Mouse (Mus musculus): ENCODE data around the gene Focad. TPM values are rescaled to one million over a fixed set of nuclear protein-coding genes. Genes with fewer than 3 reads are reported as not detected.

The Focad gene
- polyA plus RNA-seq, 1 experiment: 10.3 TPM

DNA sequence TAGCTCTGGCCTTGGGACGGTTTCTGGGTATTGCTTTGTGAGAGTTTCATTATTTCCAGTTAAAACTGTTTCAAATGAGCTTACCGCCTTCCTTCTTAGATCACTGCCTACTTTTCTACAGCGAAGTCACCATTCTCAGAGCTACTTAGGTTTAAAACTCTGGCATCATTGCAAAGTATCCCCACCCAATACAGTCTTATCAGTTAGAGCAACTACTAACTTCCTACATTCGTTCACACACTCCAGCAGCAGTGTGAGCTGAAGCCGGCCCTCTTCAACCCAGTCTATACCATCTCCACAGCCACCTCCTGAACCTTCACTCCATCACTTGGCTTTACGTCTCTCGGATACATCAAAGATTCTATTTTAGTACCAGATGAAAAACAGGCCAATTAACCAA lies 346.4 kb downstream of the Focad start:
- Histone ChIP-seq H3K27me3 (ENCODE audit: control insufficient read depth, insufficient read depth, insufficient read length) (no peaks in the 10 kb centered on the region), H3K79me2 (ENCODE audit: control insufficient read depth, insufficient read depth) (no peaks in the 10 kb centered on the region), H3ac (ENCODE audit: control insufficient read depth, insufficient read length, low read depth) (no peak overlapping the region), H3K36me3 (ENCODE audit: control insufficient read depth, insufficient read depth) (no peaks in the 10 kb centered on the region), H3K79me3 (ENCODE audit: low read depth) (no peaks in the 10 kb centered on the region), H3K4me3 (ENCODE audit: insufficient read depth, poor library complexity, severe bottlenecking) (no peak overlapping the region)
- TF ChIP-seq USF1 (IDR thresholded peaks at IDR 0.05; ENCODE audit: low read depth) (no peak), MAX (IDR thresholded peaks at IDR 0.05) (no peak), MYOD1 (IDR thresholded peaks at IDR 0.05; ENCODE audit: control insufficient read depth, insufficient read length, low read depth) (no peak), CTCF (IDR thresholded peaks at IDR 0.05; ENCODE audit: control insufficient read depth, insufficient read depth, insufficient read length) (no peak), CEBPB (IDR thresholded peaks at IDR 0.05; ENCODE audit: low read depth) (no peak), MYOG (IDR thresholded peaks at IDR 0.05; ENCODE audit: control insufficient read depth, extremely low read depth, insufficient read length) (no peak), FOSL1 (IDR thresholded peaks at IDR 0.05; ENCODE audit: insufficient read depth, low read length, poor library complexity, severe bottlenecking) (no peak)

DNA sequence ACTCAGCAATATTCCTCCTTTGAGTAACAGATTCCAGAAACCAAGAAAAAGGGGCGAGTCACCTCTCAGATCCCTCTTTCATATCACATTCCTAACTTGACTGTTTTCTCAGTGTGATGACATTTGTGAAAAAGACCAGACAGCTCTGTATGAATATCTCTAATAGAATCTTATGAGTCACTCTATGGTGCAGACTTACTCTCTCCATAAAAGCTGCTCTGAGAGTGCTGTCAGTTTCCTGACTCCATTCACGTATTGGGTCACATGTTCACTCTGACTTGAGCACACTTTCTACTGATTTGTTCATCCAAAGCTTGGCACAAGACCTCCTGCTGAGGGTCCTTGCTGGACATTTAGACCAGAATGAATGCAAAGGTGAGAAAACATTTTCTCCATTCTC lies 354.5 kb downstream of the Focad start:
- TF ChIP-seq CEBPB (IDR thresholded peaks at IDR 0.05; ENCODE audit: low read depth): no peak
- TF ChIP-seq MYOD1 (IDR thresholded peaks at IDR 0.05; ENCODE audit: control insufficient read depth, insufficient read length, low read depth): no peak
- TF ChIP-seq USF1 (IDR thresholded peaks at IDR 0.05; ENCODE audit: low read depth): peak; percentile 87
- TF ChIP-seq MAX (IDR thresholded peaks at IDR 0.05): no peak
- Histone ChIP-seq H3K79me2 (ENCODE audit: control insufficient read depth, insufficient read depth) (no peaks in the 10 kb centered on the region), H3K4me3 (ENCODE audit: insufficient read depth, poor library complexity, severe bottlenecking) (no peak overlapping the region), H3ac (ENCODE audit: control insufficient read depth, insufficient read length, low read depth) (no peak overlapping the region), H3K36me3 (ENCODE audit: control insufficient read depth, insufficient read depth) (no peaks in the 10 kb centered on the region), H3K27me3 (ENCODE audit: control insufficient read depth, insufficient read depth, insufficient read length) (no peaks in the 10 kb centered on the region), H3K79me3 (ENCODE audit: low read depth) (no peaks in the 10 kb centered on the region)

DNA sequence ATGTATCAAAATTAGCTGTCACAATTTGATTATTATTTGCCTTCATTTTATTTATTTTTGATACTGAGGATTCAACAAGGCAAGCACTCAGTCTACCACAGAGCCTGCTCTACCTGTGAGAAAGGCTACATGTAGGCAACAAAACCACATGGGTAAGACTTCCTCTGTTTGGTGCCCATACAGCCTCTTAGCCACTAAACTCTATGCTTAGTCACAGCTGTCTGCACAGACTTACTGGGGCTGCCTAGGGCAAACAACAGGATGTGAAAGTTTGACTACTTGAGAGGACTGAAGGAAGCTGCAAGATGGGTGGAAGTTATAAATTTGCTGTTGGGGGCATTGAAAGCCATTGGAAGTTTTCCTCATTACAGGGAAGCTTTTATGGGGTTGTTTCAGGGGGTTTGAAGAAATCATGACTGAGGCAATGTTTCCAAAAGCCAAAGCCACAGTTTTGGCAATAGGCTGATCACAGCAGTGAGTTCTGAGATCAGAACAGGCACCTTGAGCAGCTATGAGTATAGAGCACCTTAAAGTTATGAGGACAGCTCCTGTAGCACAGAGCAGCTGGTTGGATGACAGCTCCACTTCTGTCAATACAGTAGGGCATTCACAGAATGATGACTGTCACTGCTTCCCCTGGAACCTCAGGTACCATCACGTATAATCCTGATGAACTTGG lies 355.8 kb downstream of the Focad start:
- Histone ChIP-seq H3K79me3 (ENCODE audit: low read depth) (no peaks in the 10 kb centered on the region), H3K36me3 (ENCODE audit: control insufficient read depth, insufficient read depth) (no peaks in the 10 kb centered on the region), H3K27me3 (ENCODE audit: control insufficient read depth, insufficient read depth, insufficient read length) (no peaks in the 10 kb centered on the region), H3ac (ENCODE audit: control insufficient read depth, insufficient read length, low read depth) (no peak overlapping the region), H3K4me3 (ENCODE audit: insufficient read depth, poor library complexity, severe bottlenecking) (no peak overlapping the region), H3K79me2 (ENCODE audit: control insufficient read depth, insufficient read depth) (no peaks in the 10 kb centered on the region)
- TF ChIP-seq CTCF (IDR thresholded peaks at IDR 0.05; ENCODE audit: control insufficient read depth, insufficient read depth, insufficient read length) (no peak), CEBPB (IDR thresholded peaks at IDR 0.05; ENCODE audit: low read depth) (no peak), MYOG (IDR thresholded peaks at IDR 0.05; ENCODE audit: control insufficient read depth, extremely low read depth, insufficient read length) (no peak), MYOD1 (IDR thresholded peaks at IDR 0.05; ENCODE audit: control insufficient read depth, insufficient read length, low read depth) (no peak), USF1 (IDR thresholded peaks at IDR 0.05; ENCODE audit: low read depth) (no peak), MAX (IDR thresholded peaks at IDR 0.05) (no peak), FOSL1 (IDR thresholded peaks at IDR 0.05; ENCODE audit: insufficient read depth, low read length, poor library complexity, severe bottlenecking) (no peak)

DNA sequence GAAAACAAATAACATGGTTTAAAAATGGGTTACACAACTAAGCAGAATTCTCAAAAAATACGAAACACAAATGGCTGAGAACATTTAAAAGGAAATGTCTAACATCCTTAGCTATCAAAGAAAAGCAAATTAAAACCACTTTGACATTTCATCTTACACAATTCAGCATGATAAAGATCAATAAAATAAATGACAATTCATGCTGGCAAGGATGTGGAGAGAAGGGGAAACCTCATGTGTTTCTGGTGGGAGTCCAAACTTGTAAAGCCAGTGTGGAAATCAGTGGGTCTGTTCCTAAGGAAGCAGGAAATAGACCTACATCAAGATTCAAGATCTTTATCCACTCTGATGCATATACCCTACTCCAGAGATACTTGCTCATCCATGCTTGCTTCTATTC lies 363.7 kb downstream of the Focad start:
- Histone ChIP-seq H3ac (ENCODE audit: control insufficient read depth, insufficient read length, low read depth) (no peak overlapping the region), H3K4me3 (ENCODE audit: insufficient read depth, poor library complexity, severe bottlenecking) (no peak overlapping the region), H3K36me3 (ENCODE audit: control insufficient read depth, insufficient read depth) (no peaks in the 10 kb centered on the region), H3K27me3 (ENCODE audit: control insufficient read depth, insufficient read depth, insufficient read length) (no peaks in the 10 kb centered on the region), H3K79me3 (ENCODE audit: low read depth) (no peaks in the 10 kb centered on the region), H3K79me2 (ENCODE audit: control insufficient read depth, insufficient read depth) (no peaks in the 10 kb centered on the region)
- TF ChIP-seq CTCF (IDR thresholded peaks at IDR 0.05; ENCODE audit: control insufficient read depth, insufficient read depth, insufficient read length) (no peak), USF1 (IDR thresholded peaks at IDR 0.05; ENCODE audit: low read depth) (no peak), CEBPB (IDR thresholded peaks at IDR 0.05; ENCODE audit: low read depth) (no peak), MYOD1 (IDR thresholded peaks at IDR 0.05; ENCODE audit: control insufficient read depth, insufficient read length, low read depth) (no peak), FOSL1 (IDR thresholded peaks at IDR 0.05; ENCODE audit: insufficient read depth, low read length, poor library complexity, severe bottlenecking) (no peak), MYOG (IDR thresholded peaks at IDR 0.05; ENCODE audit: control insufficient read depth, extremely low read depth, insufficient read length) (no peak), MAX (IDR thresholded peaks at IDR 0.05) (no peak)

DNA sequence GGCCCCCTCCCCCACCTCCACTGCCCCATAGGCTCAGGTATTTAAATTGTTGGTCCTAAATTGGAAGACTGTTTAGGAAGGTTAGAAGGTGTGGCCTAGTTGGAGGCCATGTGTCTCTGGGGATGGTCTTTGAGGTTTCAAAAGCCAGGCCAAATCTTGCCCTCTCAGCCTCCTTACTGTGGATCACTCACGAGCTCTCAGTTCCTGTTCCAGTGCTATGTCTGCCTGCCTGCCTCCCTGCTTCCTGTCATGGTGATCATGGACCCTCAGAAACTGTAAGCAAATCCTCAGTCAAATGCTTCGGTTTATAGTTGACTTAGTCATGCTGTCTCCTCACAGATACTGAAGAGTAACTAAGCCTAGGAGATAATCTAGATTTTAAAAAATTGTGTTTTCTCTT lies 364.2 kb downstream of the Focad start:
- Histone ChIP-seq H3K79me3 (ENCODE audit: low read depth) (no peaks in the 10 kb centered on the region), H3K36me3 (ENCODE audit: control insufficient read depth, insufficient read depth) (no peaks in the 10 kb centered on the region), H3K79me2 (ENCODE audit: control insufficient read depth, insufficient read depth) (no peaks in the 10 kb centered on the region), H3K4me3 (ENCODE audit: insufficient read depth, poor library complexity, severe bottlenecking) (no peak overlapping the region), H3K27me3 (ENCODE audit: control insufficient read depth, insufficient read depth, insufficient read length) (no peaks in the 10 kb centered on the region), H3ac (ENCODE audit: control insufficient read depth, insufficient read length, low read depth) (no peak overlapping the region)
- no peak for TF ChIP-seq MYOD1 (IDR thresholded peaks at IDR 0.05; ENCODE audit: control insufficient read depth, insufficient read length, low read depth)
- no peak for TF ChIP-seq USF1 (IDR thresholded peaks at IDR 0.05; ENCODE audit: low read depth)
- no peak for TF ChIP-seq CEBPB (IDR thresholded peaks at IDR 0.05; ENCODE audit: low read depth)
- TF ChIP-seq FOSL1 (IDR thresholded peaks at IDR 0.05; ENCODE audit: insufficient read depth, low read length, poor library complexity, severe bottlenecking): no peak
- no peak for TF ChIP-seq MYOG (IDR thresholded peaks at IDR 0.05; ENCODE audit: control insufficient read depth, extremely low read depth, insufficient read length)
- no peak for TF ChIP-seq CTCF (IDR thresholded peaks at IDR 0.05; ENCODE audit: control insufficient read depth, insufficient read depth, insufficient read length)
- TF ChIP-seq MAX (IDR thresholded peaks at IDR 0.05): no peak

Small RNA genes lying within 50 kb of the gene (microRNA-seq; reads per million reads assigned to microRNA genes)
- gene Mir491 (ENCODE audit: borderline microRNAs expressed): 4.0 reads per million, percentile 49 among the genes with 10 or more reads in this experiment

Other genes starting within 250 kb of the Focad start
- gene Mllt3, start 61.3 kb upstream of the Focad start, polyA plus RNA-seq (2012; fragmentation: generic; extraction: Trizol): 8.1 TPM